8 mouse cellular contexts compared by ENCODE assay signal in genomic region chr17:13552840-13553239, GRCm38 (mm10).
A peak's percentile ranks its signal among the peaks of the same experiment; 100 is the strongest.
DNase-seq lines count a peak whose midpoint lies in the region; ATAC-seq and TF ChIP-seq lines count a peak whose summit lies in the region.
"Not testable (repeated sequence)": the region's sequence is repeated elsewhere in the genome, so short reads cannot be mapped to it uniquely, and the experiment has no call there.

No protein-coding gene starts in this region.

- not testable (repeated sequence) for DNase-seq in G1E (ENCODE audit: low spot score); hindbrain, embryonic 14.5 days (ENCODE audit: low spot score); midbrain, postnatal 0 days (ENCODE audit: low spot score)

- not testable (repeated sequence) for H3K27me3 ChIP-seq in G1E (ENCODE audit: insufficient read depth, low read length); embryonic facial prominence, embryonic 15.5 days; hindbrain, embryonic 14.5 days (ENCODE audit: control insufficient read depth, insufficient read depth, low read length); limb, embryonic 13.5 days; lung, embryonic 15.5 days; midbrain, postnatal 0 days (ENCODE audit: insufficient read depth, low read length); stomach, embryonic 15.5 days (replicated peaks)

- not testable (repeated sequence) for H3K4me2 ChIP-seq in embryonic facial prominence, embryonic 15.5 days (replicated peaks); hindbrain, embryonic 14.5 days (replicated peaks); limb, embryonic 13.5 days (replicated peaks); lung, embryonic 15.5 days; midbrain, postnatal 0 days (ENCODE audit: low read depth, low read length, poor library complexity, severe bottlenecking); stomach, embryonic 15.5 days

- not testable (repeated sequence) for H3K27ac ChIP-seq in embryonic facial prominence, embryonic 15.5 days (replicated peaks); hindbrain, embryonic 14.5 days; limb, embryonic 13.5 days; lung, embryonic 15.5 days; midbrain, postnatal 0 days (ENCODE audit: low read depth, low read length); stomach, embryonic 15.5 days

- not testable (repeated sequence) for H3K9ac ChIP-seq in embryonic facial prominence, embryonic 15.5 days; hindbrain, embryonic 14.5 days; limb, embryonic 13.5 days; lung, embryonic 15.5 days; midbrain, postnatal 0 days (replicated peaks; ENCODE audit: low read length, poor library complexity, severe bottlenecking); stomach, embryonic 15.5 days

- H3K36me3 ChIP-seq in G1E (replicated peaks); embryonic facial prominence, embryonic 15.5 days; hindbrain, embryonic 14.5 days (replicated peaks; ENCODE audit: control insufficient read depth, insufficient read depth); limb, embryonic 13.5 days; lung, embryonic 15.5 days; midbrain, postnatal 0 days (ENCODE audit: insufficient read depth, low read length); stomach, embryonic 15.5 days: not testable (repeated sequence)

- TF ChIP-seq CTCF in G1E (IDR thresholded peaks at IDR 0.05; ENCODE audit: low read depth, low read length); midbrain, postnatal 0 days (IDR thresholded peaks at IDR 0.05): not testable (repeated sequence)

- H3K4me3 ChIP-seq in G1E (ENCODE audit: low read depth, low read length), result peak overlapping the region; percentile 21; the same call in 1 of the 2 replicates
- not testable (repeated sequence) for H3K4me3 ChIP-seq in embryonic facial prominence, embryonic 15.5 days (replicated peaks); hindbrain, embryonic 14.5 days (replicated peaks; ENCODE audit: low read length); limb, embryonic 13.5 days; lung, embryonic 15.5 days; midbrain, postnatal 0 days (ENCODE audit: low read depth, low read length); stomach, embryonic 15.5 days (replicated peaks)

- H3K4me1 ChIP-seq in G1E (ENCODE audit: insufficient read depth, low read depth, low read length); embryonic facial prominence, embryonic 15.5 days; hindbrain, embryonic 14.5 days (replicated peaks; ENCODE audit: control insufficient read depth, insufficient read depth, low read length); limb, embryonic 13.5 days; lung, embryonic 15.5 days; midbrain, postnatal 0 days (ENCODE audit: insufficient read depth, low read length); stomach, embryonic 15.5 days: not testable (repeated sequence)

- H3K9me3 ChIP-seq in G1E (replicated peaks), result peaks cover 46% of the 10 kb centered on the region
- peaks cover 33% of the 10 kb centered on the region for H3K9me3 ChIP-seq in embryonic facial prominence, embryonic 15.5 days (replicated peaks)
- peaks cover 40% of the 10 kb centered on the region for H3K9me3 ChIP-seq in hindbrain, embryonic 14.5 days (ENCODE audit: control insufficient read depth, low read length)
- H3K9me3 ChIP-seq in limb, embryonic 13.5 days, result peaks cover 44% of the 10 kb centered on the region
- H3K9me3 ChIP-seq in lung, embryonic 15.5 days; stomach, embryonic 15.5 days: not testable (repeated sequence)
- peaks cover 30% of the 10 kb centered on the region for H3K9me3 ChIP-seq in midbrain, postnatal 0 days (ENCODE audit: low read length)

- ATAC-seq in G1E (ENCODE audit: extremely low read depth, insufficient number of reproducible peaks, low FRiP score, poor library complexity, severe bottlenecking), result not testable (repeated sequence)
- ATAC-seq in embryonic facial prominence, embryonic 15.5 days (ENCODE audit: insufficient number of reproducible peaks, low FRiP score, low TSS enrichment, low read depth), result peak; percentile 78
- ATAC-seq in granulocyte monocyte progenitor cell, adult 5-6 weeks (replicated peaks; ENCODE audit: poor library complexity, severe bottlenecking), result peak; percentile 31
- ATAC-seq in hindbrain, embryonic 14.5 days (ENCODE audit: low FRiP score), result peak; percentile 59
- peak; percentile 55 for ATAC-seq in limb, embryonic 13.5 days (ENCODE audit: low FRiP score, low read depth)
- ATAC-seq in lung, embryonic 15.5 days (ENCODE audit: borderline replicate concordance, extremely low read depth, low FRiP score, low TSS enrichment), result peak; percentile 57
- ATAC-seq in midbrain, postnatal 0 days (ENCODE audit: low FRiP score), result peak; percentile 80
- ATAC-seq in stomach, embryonic 15.5 days (ENCODE audit: insufficient read depth, low FRiP score, low read depth), result peak; percentile 48
